Mouse (Mus musculus) kidney, adult 9 months (tissue): Measurements from ENCODE around the gene Ccl8.

Source experiments
- DNase-seq: peaks from one replicate; pipeline ENCODE4 v3.0.0; 2022

Gene Ccl8

GRCm38 (mm10) chr11:82114885-82115284, at the start of gene Ccl8:
Gene Ccl8, plus strand, starts transcription at chr11:82115185.
- no peak for DNase-seq

- no peak for DNase-seq
These were observed 47.9 kb upstream of the Ccl8 start for GRCm38 (mm10) chr11:82066953-82067571.

- no peak for DNase-seq
These were observed 43.9 kb upstream of the Ccl8 start for GRCm38 (mm10) chr11:82071076-82071475.

GRCm38 (mm10) chr11:82072374-82072773, 42.6 kb upstream of the Ccl8 start:
- no peak for DNase-seq

GRCm38 (mm10) chr11:82072984-82073383, 42.0 kb upstream of the Ccl8 start:
- no peak for DNase-seq

- no peak for DNase-seq
These were observed 41.3 kb upstream of the Ccl8 start for GRCm38 (mm10) chr11:82073686-82074085.

GRCm38 (mm10) chr11:82077031-82077430, 38.0 kb upstream of the Ccl8 start:
- no peak for DNase-seq

- DNase-seq, result no peak
These were observed 36.8 kb upstream of the Ccl8 start for GRCm38 (mm10) chr11:82078136-82078730.

GRCm38 (mm10) chr11:82080865-82081264, 34.1 kb upstream of the Ccl8 start:
- no peak for DNase-seq

GRCm38 (mm10) chr11:82084360-82084759, 30.6 kb upstream of the Ccl8 start:
- no peak for DNase-seq

- no peak for DNase-seq
These were observed 15.3 kb upstream of the Ccl8 start for GRCm38 (mm10) chr11:82099511-82100323.

- DNase-seq, result no peak
These were observed 13.9 kb upstream of the Ccl8 start for GRCm38 (mm10) chr11:82101087-82101486.

GRCm38 (mm10) chr11:82101529-82101928, 13.5 kb upstream of the Ccl8 start, which contains the start of gene Ccl12:
Gene Ccl12, plus strand, starts transcription at chr11:82101845.
- DNase-seq, result no peak

GRCm38 (mm10) chr11:82109611-82110010, 5.4 kb upstream of the Ccl8 start:
- DNase-seq, result no peak

GRCm38 (mm10) chr11:82110372-82111248, 4.4 kb upstream of the Ccl8 start:
- DNase-seq, result no peak

- DNase-seq, result no peak
These were observed 1.1 kb downstream of the Ccl8 start for GRCm38 (mm10) chr11:82116041-82116440.

- no peak for DNase-seq
These were observed 18.0 kb downstream of the Ccl8 start for GRCm38 (mm10) chr11:82132977-82133376.

GRCm38 (mm10) chr11:82136196-82136595, 21.2 kb downstream of the Ccl8 start:
- no peak for DNase-seq

- DNase-seq, result no peak
These were observed 24.6 kb downstream of the Ccl8 start for GRCm38 (mm10) chr11:82139492-82140094.

GRCm38 (mm10) chr11:82159126-82159525, 44.1 kb downstream of the Ccl8 start:
- DNase-seq, result no peak

- DNase-seq, result no peak
These were observed 48.3 kb downstream of the Ccl8 start for GRCm38 (mm10) chr11:82163285-82163684.
